Mouse (Mus musculus): ENCODE data around the gene Arntl.

GRCm38 (mm10) chr7:113278493-113278892 lies 71.2 kb downstream of the Arntl start:
- TF ChIP-seq MYOD1 (IDR thresholded peaks at IDR 0.05; ENCODE audit: control insufficient read depth, insufficient read length, low read depth): no peak
- no peak for TF ChIP-seq CTCF (IDR thresholded peaks at IDR 0.05; ENCODE audit: control insufficient read depth, insufficient read depth, insufficient read length)

Data from C2C12 (cell line).